Mouse (Mus musculus): Measurements from ENCODE around the gene Galnt3.

Galnt3 gene

GRCm38 (mm10) chr2:66124591-66125271, at the start of gene Galnt3:
Galnt3 (minus strand) TSS chr2:66124994.
- DNase-seq, result no peak

GRCm38 (mm10) chr2:66173134-66173533, 48.3 kb upstream of the Galnt3 start:
- no peak for DNase-seq

- no peak for DNase-seq
Measured at GRCm38 (mm10) chr2:66171643-66172042, 46.8 kb upstream of the Galnt3 start.

GRCm38 (mm10) chr2:66170721-66171120, 45.9 kb upstream of the Galnt3 start:
- no peak for DNase-seq

- no peak for DNase-seq
Measured at GRCm38 (mm10) chr2:66165025-66165424, 40.2 kb upstream of the Galnt3 start.

GRCm38 (mm10) chr2:66158140-66158915, 33.5 kb upstream of the Galnt3 start:
- DNase-seq, result peak; percentile 58

GRCm38 (mm10) chr2:66151436-66151835, 26.6 kb upstream of the Galnt3 start:
- DNase-seq, result no peak

GRCm38 (mm10) chr2:66150531-66150930, 25.7 kb upstream of the Galnt3 start:
- no peak for DNase-seq

- no peak for DNase-seq
Measured at GRCm38 (mm10) chr2:66148654-66149230, 23.9 kb upstream of the Galnt3 start.

GRCm38 (mm10) chr2:66146473-66146872, 21.7 kb upstream of the Galnt3 start:
- DNase-seq, result peak; percentile 1

GRCm38 (mm10) chr2:66144770-66145169, 20.0 kb upstream of the Galnt3 start:
- no peak for DNase-seq

GRCm38 (mm10) chr2:66143284-66143683, 18.5 kb upstream of the Galnt3 start:
- DNase-seq, result no peak

GRCm38 (mm10) chr2:66142711-66143110, 17.9 kb upstream of the Galnt3 start:
- DNase-seq, result no peak

GRCm38 (mm10) chr2:66142268-66142667, 17.5 kb upstream of the Galnt3 start:
- DNase-seq, result no peak

GRCm38 (mm10) chr2:66140246-66140645, 15.5 kb upstream of the Galnt3 start:
- no peak for DNase-seq

- no peak for DNase-seq
Measured at GRCm38 (mm10) chr2:66131862-66132544, 7.2 kb upstream of the Galnt3 start.

- no peak for DNase-seq
Measured at GRCm38 (mm10) chr2:66128941-66129340, 4.1 kb upstream of the Galnt3 start.

GRCm38 (mm10) chr2:66127541-66127940, 2.7 kb upstream of the Galnt3 start:
- DNase-seq, result no peak

- no peak for DNase-seq
Measured at GRCm38 (mm10) chr2:66126936-66127335, 2.1 kb upstream of the Galnt3 start.

- no peak for DNase-seq
Measured at GRCm38 (mm10) chr2:66123756-66124589, 821 bp downstream of the Galnt3 start.

GRCm38 (mm10) chr2:66117686-66118085, 7.1 kb downstream of the Galnt3 start:
- DNase-seq, result no peak

GRCm38 (mm10) chr2:66107864-66108514, 16.8 kb downstream of the Galnt3 start:
- DNase-seq, result no peak
